Mouse (Mus musculus) Muller cell, postnatal 12 days (primary cell): ENCODE data around the gene Grm7.

Source experiments
- DNase-seq: peaks from one replicate; pipeline ENCODE4 v3.0.0-alpha.2; 2015; ENCODE audit errors: inconsistent ontology term

Gene Grm7

GRCm38 (mm10) chr6:111368111-111368510 lies 722.7 kb downstream of the Grm7 start:
- DNase-seq = no peak

GRCm38 (mm10) chr6:111368551-111368950 lies 723.2 kb downstream of the Grm7 start:
- no peak for DNase-seq

DNA sequence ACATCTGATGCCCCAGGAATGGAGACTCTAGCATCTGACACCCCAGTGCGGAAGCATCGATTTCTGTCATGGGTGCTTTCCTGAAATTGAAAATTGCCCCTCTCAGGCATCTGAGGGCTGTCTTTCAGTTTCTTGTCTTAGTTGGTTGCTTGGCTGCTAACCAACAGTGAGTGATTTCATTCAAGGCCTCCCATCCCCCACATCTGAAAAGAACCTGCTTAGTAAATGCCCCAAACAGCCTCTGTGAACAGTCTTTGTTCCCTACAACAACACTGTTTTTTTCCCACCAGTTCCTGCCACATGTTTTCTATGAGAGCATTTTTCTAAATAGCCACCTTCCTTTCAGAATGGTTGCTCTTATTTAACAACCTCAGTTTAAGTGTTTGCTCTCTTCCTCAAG lies 723.6 kb downstream of the Grm7 start:
- peak; percentile 14 for DNase-seq

DNA sequence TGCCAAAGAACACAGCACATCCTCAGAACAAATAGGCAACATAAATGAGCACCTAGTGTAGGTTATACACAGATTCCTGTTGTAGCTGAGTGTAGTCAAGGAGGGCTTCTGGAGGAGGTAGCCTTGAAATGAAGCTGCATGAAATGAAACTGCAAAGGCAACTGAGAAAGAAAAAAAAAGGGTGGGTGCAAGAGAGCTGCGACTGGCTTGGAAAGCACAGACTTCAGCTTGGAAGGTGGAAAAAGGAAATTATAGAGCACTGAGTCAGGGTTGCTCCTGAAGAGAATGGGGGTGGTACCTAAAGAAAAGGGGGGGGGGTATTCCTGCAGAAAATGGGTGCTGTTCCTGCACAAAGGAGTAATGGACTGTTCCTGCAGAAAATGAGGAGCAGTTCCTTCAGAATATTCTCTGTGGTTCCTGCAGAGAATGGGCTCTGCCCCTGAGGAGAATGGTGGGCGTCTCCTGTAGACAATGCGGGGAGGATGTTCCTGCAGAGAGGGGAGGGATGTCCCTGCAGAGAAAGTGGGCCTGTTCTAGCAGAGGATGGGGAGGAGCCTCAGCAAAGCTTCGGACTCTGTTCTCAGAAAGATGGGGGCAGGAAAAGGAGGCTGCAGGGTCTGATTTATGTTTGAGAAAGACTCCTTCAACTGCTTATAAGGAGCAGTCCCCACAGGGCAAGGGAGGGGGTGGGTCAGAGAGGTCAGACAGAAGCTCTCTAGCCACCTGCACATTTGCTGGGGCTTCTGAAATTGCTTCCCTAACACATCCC lies 726.4 kb downstream of the Grm7 start:
- DNase-seq = no peak

DNA sequence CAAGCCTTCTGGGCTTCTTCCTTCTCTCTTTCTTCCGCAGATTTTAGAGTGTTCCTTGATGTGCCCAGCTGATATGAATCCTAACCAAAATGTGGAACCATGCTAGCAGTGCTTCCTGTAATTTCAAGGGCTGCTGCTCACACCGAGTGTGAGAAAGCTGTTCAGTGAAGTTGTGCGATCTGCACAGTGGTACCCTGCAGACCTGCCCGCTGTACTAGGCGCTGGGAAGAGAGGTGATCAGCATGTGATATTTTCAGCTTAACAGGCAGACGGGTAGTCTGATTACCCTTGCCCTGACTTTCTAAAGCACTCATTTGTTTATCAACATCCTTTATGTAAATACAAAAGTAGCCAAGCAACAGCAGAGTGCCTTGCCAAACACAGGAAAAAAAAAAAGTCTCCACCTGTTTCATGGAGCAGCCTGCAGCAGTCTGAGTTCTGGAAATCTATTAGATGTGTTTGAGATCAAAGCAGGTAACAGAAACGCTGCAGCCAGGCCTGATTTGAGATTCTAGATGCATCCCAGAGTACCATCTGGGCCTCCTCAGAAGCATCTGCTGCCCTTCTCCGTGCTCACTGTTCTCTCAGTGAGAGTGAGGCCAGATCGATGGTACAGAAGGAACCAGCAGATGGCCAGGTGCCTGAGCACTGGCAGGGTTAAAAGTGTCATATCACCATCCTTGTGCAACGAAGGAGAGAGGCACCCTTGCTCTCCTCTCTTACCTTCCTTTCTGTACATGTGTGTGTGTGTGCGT lies 727.4 kb downstream of the Grm7 start:
- DNase-seq = no peak

DNA sequence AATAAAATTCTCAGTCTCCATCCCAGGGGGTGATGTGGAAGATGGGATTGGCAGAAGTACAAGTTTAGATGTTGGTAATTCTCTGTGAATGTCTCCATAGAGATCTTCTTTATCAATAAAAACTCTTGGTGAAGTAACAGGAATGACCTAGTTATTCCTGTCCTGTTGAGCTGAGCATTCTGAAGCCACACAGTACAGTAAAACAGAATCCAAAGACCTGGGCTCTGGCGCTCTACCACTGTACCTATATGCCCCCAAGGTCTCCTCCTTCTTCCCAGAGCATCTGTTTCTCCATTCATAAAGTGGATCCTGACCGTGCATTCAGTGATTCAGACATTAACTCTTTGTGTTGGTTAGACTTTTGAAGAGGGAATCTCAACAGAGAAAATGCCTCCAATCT lies 735.3 kb downstream of the Grm7 start:
- DNase-seq = no peak

- no peak for DNase-seq
These were observed 763.4 kb downstream of the Grm7 start for GRCm38 (mm10) chr6:111408750-111409149.

DNA sequence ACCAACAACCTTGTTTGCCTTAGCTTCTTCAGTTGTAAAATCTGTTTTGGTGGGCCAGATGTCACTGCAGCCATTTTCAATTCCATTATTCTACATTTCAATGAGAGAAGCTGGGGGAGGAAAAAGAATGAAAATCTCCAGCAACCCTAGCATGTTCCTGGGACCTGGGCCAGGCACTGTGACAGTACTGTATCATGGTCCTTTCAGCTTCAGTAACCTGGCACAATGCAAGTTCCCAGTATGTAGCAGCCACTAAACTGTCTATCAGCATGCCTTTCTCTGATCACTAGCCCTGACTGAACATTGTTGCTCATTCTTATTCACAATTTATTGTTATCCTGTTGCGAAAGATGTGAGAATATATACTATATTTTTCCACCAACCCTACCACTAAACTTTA lies 779.4 kb downstream of the Grm7 start:
- DNase-seq = peak; percentile 85

DNA sequence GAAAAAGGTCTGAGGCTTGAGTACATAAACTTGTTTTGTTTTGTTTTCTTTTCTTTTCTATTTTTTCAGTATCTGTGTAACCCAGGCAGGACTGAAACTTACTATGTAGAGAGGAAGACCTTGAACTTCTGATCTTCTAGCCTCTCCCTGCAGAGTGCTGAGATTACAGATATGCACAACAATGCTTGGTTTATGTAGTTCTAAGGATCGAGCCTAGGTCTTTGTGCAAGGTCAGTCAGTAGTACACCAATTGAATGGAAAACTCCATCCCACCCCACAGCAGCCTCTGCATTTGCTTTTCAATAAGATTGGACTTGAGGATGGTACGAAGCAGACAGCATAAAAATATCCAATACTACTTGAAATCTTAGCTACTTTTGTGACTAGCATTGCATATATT lies 800.8 kb downstream of the Grm7 start:
- no peak for DNase-seq

- peak; percentile 91 for DNase-seq
These were observed 802.5 kb downstream of the Grm7 start for GRCm38 (mm10) chr6:111447851-111448250.

DNA sequence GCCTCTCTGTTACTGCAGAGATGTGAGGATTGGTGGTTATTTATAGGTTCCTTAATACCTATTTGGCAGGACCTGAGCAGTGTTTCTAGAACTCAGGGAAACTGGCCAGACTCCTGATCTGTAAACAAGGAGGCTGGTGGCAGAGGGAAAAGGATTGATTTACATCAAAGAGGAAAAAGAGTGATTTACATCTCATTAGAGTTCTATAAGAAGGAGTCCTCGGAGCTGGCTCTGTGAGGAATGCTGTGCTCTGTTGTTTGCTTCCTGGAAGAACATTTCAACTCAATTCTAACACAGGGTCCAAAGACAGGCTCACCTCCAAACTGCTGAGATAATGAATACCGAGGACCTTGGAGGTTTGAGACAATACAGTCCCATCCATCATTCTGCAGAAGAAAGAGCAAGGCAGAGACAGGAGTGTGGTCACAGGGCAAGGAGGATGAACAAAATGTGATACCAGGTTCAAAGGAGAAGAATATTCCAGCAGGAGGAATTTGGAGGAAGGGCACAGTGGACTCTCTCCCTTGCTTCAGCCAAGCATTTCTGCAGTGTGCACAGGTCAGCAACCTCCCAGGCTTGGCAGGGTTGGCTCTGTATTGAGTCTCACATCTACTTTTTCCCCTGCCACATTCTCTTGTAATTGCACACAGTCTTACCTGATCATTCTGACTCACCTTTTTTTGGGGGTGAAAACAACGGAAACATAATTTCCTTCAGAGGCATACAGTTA lies 803.8 kb downstream of the Grm7 start:
- DNase-seq = no peak

GRCm38 (mm10) chr6:111481866-111482265 lies 836.5 kb downstream of the Grm7 start:
- DNase-seq = peak; percentile 87

DNA sequence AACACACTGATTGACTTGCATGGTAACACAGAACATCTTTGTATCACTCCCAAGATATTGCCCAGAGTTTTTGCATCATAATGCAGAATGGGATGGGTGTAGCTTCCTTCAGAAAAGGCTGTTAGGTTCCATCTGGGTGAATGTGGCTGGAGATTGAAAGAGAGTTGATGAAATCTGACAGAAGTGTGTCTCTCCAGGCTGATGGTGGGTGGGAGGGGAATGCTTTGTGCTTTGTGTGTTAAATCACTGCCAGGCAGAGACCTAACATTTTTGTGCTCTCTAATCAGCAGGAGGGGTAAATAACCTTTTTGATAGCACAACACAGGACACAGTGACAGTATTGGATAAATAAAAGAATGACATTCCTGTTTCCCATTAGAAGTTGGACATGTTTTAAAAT lies 840.7 kb downstream of the Grm7 start:
- DNase-seq = peak; percentile 84

DNA sequence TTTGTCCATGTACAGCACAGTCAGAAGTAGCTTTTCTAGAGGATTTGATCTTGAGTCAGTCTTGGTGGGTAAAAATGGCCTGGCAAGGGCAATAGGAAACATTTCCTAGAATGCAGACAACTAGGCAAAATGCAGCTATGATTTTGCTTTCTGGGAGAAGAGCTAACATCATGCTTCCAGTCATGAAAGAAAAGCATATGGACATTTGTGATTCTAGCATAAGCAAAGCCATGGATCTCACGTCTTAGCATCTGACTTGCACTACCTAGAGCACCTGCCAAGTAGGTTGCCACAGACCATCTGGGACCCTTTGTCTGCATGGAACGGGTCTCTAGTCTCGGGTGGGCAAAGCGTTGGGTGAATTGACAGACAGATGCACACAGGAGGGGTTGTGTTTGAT lies 842.2 kb downstream of the Grm7 start:
- no peak for DNase-seq

GRCm38 (mm10) chr6:111492166-111492565 lies 846.8 kb downstream of the Grm7 start:
- no peak for DNase-seq

GRCm38 (mm10) chr6:111499542-111499941 lies 854.2 kb downstream of the Grm7 start:
- no peak for DNase-seq

DNA sequence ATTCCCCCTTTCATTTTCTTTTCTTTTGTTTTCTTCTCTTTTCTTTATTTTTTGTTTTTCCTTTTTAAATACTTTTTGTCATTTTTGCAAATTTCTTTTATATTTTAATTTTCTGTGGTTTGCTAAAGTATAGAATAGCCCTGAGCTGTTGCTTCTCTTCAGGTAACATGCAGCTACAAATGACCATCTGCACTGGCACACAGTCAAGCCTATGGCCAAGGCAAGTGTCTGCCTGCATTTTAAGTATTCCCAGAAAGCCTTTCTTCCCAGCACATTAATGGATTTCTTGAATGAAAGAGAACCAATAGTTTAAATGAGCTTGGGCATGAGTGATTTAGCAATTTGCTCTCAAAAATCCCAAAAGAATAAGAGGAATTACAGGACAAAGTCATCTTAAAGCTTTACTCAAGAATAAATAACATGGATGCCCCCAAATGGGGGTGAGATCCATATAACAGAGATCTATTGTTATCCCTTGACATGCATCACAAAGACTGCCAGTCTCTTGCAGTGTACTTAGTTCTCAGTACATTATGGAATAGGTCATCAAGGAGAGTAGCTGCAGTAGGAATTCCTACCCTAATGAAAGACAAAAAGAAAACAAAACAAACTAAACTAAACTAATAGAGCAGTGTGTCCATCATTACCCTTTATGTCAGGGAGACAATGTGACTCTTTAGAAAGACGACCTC lies 865.5 kb downstream of the Grm7 start:
- DNase-seq = no peak

- no peak for DNase-seq
These were observed 867.0 kb downstream of the Grm7 start for GRCm38 (mm10) chr6:111512359-111512758.

DNA sequence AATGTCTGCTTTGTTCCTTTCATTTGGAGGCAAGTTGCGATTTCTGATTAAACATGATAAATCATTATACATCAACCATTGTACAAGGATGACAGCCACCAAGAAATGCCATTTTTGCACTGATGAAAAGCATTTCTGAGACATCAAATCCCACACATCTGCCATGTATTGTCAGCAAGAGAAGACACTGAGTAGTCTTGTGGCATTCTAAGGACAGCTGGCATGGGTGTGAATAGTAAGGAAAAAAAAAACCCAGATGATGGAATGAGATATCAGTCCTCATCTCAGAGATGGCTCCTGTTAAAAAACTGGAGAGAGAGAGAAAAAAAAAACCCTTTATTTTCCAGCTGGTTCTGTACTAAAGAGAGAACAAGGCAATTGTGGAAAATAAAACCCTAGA lies 875.8 kb downstream of the Grm7 start:
- no peak for DNase-seq

GRCm38 (mm10) chr6:111522122-111522521 lies 876.7 kb downstream of the Grm7 start:
- no peak for DNase-seq

- peak; percentile 7 for DNase-seq
These were observed 884.6 kb downstream of the Grm7 start for GRCm38 (mm10) chr6:111529985-111530384.

DNA sequence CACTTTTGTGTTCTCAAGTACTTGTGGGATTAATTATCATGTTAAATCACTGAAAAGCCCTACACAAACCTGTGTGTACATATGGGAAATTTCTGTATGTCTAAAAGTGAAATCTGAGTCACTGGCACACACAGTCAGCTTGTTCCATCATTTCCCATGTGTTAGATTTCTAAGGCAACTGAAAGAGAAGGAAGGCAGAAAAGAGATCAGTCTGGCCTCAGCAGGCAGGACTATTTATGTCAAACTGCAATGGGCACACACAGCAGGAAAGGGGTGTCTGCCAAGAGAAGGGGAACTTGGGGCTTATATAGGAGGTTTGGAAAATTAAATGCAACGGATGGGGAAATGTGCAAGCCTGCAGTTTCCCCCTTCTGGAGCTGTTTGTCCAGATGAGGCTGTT lies 913.2 kb downstream of the Grm7 start:
- DNase-seq = no peak
